Mouse (Mus musculus) lung, adult 2 months (tissue): ENCODE data around the gene Ube2e1.

Source experiments
- CTCF ChIP-seq: fragments of 200-500 bp; IDR thresholded peaks from 2 replicates; pipeline ENCODE4 v1.5.1; 2011; ENCODE audit warnings: mild to moderate bottlenecking, low read length, control low read depth; ENCODE audit not compliant: insufficient read depth
- POLR2A ChIP-seq: fragments of 200-500 bp; IDR thresholded peaks from 2 replicates; pipeline ENCODE4 v1.6.1; 2011; ENCODE audit warnings: low read depth, mild to moderate bottlenecking, control low read depth, low read length, borderline replicate concordance; ENCODE audit errors: extremely low read depth

DNA sequence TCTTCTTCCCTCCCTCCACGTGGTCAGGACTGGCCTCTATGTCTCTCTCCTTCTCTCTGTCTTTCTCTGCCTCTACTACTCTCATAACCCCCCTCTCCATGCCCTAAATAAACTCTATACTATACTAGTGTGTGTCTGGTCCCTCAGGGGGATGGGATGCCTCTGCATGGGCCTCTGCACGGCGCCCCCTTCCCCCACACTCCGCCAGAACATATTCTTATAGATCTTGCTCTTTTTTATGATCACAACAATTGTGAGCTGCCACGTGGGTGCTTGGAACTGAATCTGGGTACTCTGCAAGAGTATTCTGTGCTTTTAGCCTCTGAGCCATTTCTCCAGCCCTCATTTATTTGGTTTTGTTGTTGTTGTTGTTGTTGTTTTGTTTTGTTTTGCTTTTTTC is 18.2 kb upstream of the Ube2e1 start:
- TF ChIP-seq CTCF, result no peak
- no peak for TF ChIP-seq POLR2A
